Mouse (Mus musculus) gastrocnemius, adult 2 months (tissue): ENCODE results near the gene Ubqln2. TPM values are rescaled to one million over a fixed set of nuclear protein-coding genes. Genes with fewer than 3 reads are reported as not detected.

Experiments
- DNase-seq: peaks from one replicate; pipeline ENCODE4 v3.0.0; 2022
- H3K27ac ChIP-seq: fragments of 200-600 bp; 2 replicates; pipeline ENCODE4 v1.8.1; 2022; ENCODE audit warnings: mild to moderate bottlenecking
- H3K4me3 ChIP-seq: fragments of 200-600 bp; 2 replicates; pipeline ENCODE4 v1.8.1; 2022; ENCODE audit warnings: mild to moderate bottlenecking, moderate library complexity
- CTCF ChIP-seq: fragments of 200-600 bp; IDR thresholded peaks from 2 replicates; pipeline ENCODE4 v1.8.1; 2022; ENCODE audit warnings: antibody characterized with exemption, mild to moderate bottlenecking, moderate library complexity
- intact Hi-C: fragments of 180-260 bp; cut with DNase I; formaldehyde crosslinking; loops from one replicate; pipeline ENCODE4 v1.15.1; 2025
- long read RNA-seq, 2 experiments: library from polyadenylated mRNA; stranded (forward); transcript quantifications; one replicate each; pipeline ENCODE4 v2.0.0; 2021
- total RNA-seq, 2 experiments: library from RNA; stranded (reverse); gene quantifications; 2 replicates each; pipeline ENCODE4 v1.2.3; 2021

The Ubqln2 gene
- 10 to 100 TPM; 18.8 to 19.5 TPM for total RNA-seq
- long read RNA-seq, experiment 1, transcript Ubqln2-201 (1 exons, 3,344 nt) = major isoform, 12 of 12 reads
- long read RNA-seq, experiment 1, partial matches to known transcripts = 0 of 12 reads
- long read RNA-seq, experiment 1, other reads (novel, unspliced or antisense) = 0 of 12 reads
- long read RNA-seq, experiment 2, transcript Ubqln2-201 (1 exons, 3,344 nt) = major isoform, 10 of 10 reads
- long read RNA-seq, experiment 2, partial matches to known transcripts = 0 of 10 reads
- long read RNA-seq, experiment 2, other reads (novel, unspliced or antisense) = 0 of 10 reads

DNA sequence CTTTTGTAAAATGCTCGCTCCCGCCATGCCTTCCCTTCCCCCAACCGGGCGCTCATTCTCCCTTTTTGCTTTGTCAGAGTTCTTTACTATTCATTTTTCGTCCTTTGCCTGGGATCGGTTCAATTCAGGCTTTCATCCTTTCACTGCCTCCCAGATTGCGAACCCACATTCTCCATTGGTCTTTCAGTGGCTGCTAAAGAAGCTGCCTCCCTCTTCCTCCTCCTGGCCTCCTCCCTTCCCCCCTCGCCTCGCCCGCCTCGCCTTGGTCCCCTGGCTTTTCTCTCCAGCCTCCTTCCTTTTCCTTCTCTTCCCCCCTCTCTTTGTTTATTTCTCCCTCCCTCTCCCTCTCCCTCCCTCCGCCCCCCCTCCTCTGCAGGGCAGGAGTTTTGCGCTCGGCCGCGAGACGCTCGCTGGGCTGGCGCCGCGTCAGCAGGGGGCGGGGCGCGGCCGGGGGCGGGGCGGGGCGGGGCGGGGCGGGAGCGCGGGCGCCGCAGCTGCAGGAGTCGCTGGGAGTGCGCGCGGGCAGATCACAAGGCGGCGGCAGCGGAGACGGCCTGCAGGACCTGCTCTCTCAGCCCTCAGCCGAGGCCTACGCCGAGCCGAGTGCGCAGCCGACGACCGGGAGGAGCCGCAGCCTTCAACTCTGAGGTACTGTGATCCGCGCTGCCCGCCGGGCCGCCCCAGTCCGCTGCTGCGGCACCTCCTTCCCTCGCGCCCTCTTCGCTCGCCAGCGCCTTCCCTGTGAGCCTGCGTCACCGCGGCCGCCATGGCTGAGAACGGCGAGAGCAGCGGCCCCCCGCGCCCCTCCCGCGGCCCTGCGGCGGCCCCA, at the start of gene Ubqln2:
Gene Ubqln2 (plus strand): TSS at position 540 of the 829 bp plus-strand sequence.
- peak; percentile 87 for DNase-seq
- Histone ChIP-seq H3K27ac (peak within 1 kb of the TSS; percentile 97), H3K4me3 (peak within 1 kb of the TSS; percentile 81)
- TF ChIP-seq CTCF = no peak
- intact Hi-C loops = loop anchor here (2.0 kb wide), 1 partner anchor 199 kb away; the partner anchor contains the start of gene Kctd12b

DNA sequence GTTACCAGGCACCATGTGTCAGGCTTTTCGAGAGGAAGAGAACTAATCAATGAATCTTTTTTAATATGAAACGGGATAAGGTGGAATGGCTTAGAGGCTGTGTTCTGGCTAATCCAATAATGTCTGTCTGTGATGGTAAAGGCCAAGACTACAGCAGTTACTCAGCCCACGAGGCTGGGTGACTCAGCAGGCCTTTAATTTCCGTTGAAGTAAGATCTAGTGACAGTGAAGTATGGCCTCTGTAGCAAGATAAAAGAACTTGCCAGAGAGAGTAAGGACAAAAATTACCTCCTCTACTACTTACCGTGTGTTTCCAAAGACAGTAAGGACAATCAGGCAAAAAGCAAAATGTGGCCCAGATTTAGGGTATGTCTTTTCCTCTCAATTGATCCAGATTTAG, 46.1 kb upstream of the Ubqln2 start:
- Histone ChIP-seq H3K27ac (no peak overlapping the region), H3K4me3 (no peak overlapping the region)
- intact Hi-C loops = no loop called here
- no peak for DNase-seq
- TF ChIP-seq CTCF = no peak

DNA sequence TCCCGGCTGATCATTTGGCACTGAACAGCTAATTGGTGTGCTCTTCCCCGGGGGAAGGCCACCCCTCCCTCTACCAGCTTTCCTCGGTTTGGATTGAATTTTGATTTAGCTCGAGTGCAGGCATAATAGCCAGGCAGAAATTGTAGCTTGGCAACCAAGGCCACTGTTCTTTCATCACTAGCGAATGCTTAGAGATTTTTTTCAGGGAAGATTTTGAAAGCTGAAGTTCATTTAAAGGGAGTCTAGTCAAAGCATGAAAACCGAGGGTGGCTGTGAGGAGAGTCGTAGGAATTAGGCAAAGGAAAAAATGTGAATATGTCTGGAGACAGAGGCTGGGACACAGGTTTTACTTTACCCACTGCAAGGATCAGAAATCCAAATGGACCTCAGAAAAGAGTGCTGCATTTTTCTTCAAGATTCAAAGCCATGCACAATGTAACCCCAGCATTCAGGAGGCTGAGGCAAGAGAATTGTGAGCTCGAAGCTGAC, 21.2 kb upstream of the Ubqln2 start:
- intact Hi-C loops = no loop called here
- no peak for DNase-seq
- no peak overlapping the region for H3K27ac ChIP-seq
- H3K4me3 ChIP-seq = no peak overlapping the region
- no peak for TF ChIP-seq CTCF

DNA sequence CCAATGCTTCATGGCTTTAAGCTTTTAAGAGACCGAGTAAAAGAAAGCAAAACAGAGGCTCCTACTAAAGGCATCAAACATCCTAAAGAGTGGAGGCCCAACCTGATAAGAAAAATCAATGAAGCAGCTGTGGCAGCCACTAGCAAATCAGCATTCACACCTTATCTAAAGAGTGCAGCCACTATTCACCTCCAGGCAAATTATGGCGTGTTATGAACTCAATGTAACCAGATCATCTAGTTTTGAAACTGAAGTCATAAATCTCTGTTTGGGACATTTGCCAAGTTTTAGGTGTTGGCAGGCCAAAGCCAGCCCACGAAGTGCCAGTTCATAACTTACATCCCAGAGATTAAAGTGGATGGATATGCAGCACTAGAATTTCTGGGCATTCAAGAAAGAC, 5.7 kb upstream of the Ubqln2 start:
- intact Hi-C loops = no loop called here
- Histone ChIP-seq H3K4me3 (no peak overlapping the region), H3K27ac (no peak overlapping the region)
- TF ChIP-seq CTCF = no peak
- DNase-seq = no peak

DNA sequence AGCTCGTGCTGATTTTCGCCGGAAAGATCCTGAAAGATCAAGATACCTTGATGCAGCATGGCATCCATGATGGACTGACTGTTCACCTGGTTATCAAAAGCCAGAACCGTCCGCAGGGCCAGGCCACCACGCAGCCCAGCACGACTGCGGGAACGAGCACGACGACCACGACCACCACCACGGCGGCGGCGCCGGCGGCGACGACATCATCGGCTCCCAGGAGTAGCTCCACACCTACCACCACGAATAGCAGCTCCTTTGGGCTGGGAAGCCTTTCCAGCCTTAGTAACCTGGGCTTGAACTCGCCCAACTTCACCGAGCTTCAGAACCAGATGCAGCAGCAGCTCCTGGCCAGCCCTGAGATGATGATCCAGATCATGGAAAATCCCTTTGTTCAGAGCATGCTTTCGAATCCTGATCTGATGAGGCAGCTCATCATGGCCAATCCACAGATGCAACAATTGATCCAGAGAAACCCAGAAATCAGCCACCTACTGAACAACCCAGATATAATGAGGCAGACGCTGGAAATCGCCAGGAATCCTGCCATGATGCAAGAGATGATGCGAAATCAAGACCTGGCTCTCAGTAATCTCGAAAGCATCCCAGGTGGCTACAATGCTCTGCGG, 752 bp downstream of the Ubqln2 start:
- no peak for TF ChIP-seq CTCF
- peak overlapping the region; percentile 97 for H3K27ac ChIP-seq
- DNase-seq = peak; percentile 18
- peak overlapping the region; percentile 81 for H3K4me3 ChIP-seq
- intact Hi-C loops = loop anchor here (2.0 kb wide), 1 partner anchor 198 kb away; the partner anchor contains the start of gene Kctd12b

DNA sequence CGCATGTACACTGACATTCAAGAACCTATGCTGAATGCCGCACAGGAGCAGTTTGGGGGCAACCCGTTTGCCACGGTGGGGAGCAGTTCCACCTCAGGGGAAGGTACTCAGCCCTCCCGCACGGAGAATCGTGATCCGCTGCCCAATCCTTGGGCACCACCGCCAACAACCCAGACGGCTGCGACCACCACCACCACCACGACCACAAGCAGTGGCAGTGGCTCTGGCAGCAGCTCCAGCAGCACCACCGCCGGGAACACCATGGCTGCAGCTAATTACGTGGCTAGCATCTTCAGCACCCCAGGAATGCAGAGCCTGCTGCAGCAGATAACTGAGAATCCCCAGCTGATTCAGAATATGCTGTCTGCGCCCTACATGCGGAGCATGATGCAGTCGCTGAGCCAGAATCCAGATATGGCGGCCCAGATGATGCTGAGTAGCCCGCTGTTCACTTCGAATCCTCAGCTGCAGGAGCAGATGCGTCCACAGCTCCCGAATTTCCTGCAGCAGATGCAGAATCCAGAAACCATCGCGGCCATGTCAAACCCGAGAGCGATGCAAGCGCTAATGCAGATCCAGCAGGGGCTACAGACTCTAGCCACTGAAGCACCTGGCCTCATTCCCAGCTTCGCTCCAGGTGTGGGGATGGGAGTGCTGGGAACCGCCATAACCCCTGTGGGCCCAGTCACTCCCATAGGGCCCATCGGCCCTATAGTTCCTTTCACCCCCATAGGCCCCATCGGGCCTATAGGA, 1.4 kb downstream of the Ubqln2 start:
- TF ChIP-seq CTCF = no peak
- intact Hi-C loops = loop anchor here (2.0 kb wide), 1 partner anchor 197 kb away; the partner anchor contains the start of gene Kctd12b
- no peak overlapping the region for H3K27ac ChIP-seq
- DNase-seq = peak; percentile 18
- H3K4me3 ChIP-seq = peak overlapping the region; percentile 81

DNA sequence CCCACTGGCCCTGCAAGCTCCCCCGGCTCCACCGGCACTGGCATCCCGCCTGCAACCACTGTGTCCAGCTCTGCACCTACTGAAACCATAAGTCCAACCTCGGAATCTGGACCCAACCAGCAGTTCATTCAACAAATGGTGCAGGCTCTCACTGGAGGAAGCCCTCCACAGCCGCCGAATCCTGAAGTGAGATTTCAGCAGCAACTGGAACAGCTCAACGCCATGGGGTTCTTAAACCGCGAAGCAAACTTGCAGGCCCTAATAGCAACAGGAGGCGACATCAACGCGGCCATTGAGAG, 2.0 kb downstream of the Ubqln2 start:
- intact Hi-C loops = no loop called here
- peak; percentile 16 for DNase-seq
- Histone ChIP-seq H3K27ac (no peak overlapping the region), H3K4me3 (peak overlapping the region; percentile 81)
- TF ChIP-seq CTCF = no peak

DNA sequence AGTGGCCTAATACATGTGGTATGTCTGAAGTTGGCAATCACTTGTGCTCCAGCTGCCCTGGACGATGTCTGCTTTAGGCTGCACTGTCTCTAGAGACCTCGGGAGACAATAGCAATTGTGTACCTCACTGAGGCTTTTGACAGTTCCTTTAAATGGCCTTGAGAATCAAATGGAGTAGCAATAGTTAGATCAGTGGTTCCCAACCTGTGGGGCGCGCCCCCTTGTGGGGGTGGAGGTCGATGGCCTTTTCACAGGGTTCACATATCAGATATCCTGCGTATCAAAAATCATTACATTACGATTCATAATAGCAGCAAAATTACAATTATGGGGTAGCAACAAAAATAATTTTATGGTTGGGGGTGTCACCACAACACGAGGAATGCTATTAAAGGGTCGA, 7.9 kb downstream of the Ubqln2 start:
- TF ChIP-seq CTCF = peak; percentile 57

DNA sequence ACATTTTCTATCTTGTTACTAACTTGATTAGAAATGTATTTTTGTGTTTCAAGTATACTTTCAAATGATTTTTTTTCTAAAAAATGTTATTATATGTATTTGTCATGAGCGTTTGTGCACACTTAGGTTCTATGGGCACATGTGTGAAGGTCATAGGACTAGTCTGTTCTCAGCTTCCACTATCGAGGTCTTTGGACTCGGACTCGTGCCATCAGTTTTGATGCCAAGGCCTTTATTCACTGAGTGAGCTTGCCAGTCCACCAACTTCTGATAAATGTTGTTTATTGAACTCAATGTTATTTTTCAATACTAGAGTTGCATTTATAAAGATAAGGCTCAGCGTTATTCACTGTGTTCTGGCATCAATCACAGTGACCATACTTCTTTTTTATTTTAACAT, 17.5 kb downstream of the Ubqln2 start:
- no peak overlapping the region for H3K27ac ChIP-seq
- TF ChIP-seq CTCF = no peak
- intact Hi-C loops = no loop called here
- DNase-seq = no peak
- H3K4me3 ChIP-seq = no peak overlapping the region

More for the DNA sequence above, 7.9 kb downstream of the Ubqln2 start:
- H3K4me3 ChIP-seq = no peak overlapping the region
- intact Hi-C loops = loop anchor here (5.0 kb wide), 1 partner anchor 119 kb away; no protein-coding TSS in a partner anchor
- no peak overlapping the region for H3K27ac ChIP-seq
- peak; percentile 35 for DNase-seq

DNA sequence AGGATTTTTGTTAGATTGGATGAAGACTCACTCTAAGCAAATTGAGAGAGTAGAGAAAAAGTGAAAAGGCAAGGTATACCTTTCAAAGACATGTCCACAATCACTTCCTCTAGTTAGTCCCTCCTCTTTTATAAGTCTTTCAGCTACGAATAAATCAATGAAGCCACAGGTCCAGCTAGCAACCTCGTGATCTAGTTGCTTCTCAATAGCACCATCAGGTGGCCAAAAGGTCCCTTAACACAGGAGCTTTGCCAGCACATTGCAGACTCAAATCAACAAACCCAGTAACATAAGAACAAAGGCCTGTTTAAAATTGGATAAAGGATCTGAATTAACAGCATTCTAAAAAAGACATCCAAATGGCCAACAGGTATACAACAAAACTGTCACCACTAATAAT, 30.4 kb downstream of the Ubqln2 start:
- Histone ChIP-seq H3K4me3 (no peak overlapping the region), H3K27ac (no peak overlapping the region)
- peak; percentile 49 for TF ChIP-seq CTCF
- peak; percentile 10 for DNase-seq
- intact Hi-C loops = no loop called here

Other genes starting within 250 kb of the Ubqln2 start
- not detected for gene Cypt3, start 60.4 kb downstream of the Ubqln2 start, total RNA-seq
- 1 to 10 TPM; 1.3 to 1.8 TPM for gene Kctd12b, start 198.2 kb downstream of the Ubqln2 start, total RNA-seq
- gene Nbdy, start 225.4 kb downstream of the Ubqln2 start, total RNA-seq = 10 to 100 TPM; 20.4 to 24.4 TPM